Mouse (Mus musculus) stomach, embryonic 16.5 days (tissue): Measurements from ENCODE around the gene Kirrel2. TPM values are rescaled to one million over a fixed set of nuclear protein-coding genes. Genes with fewer than 3 reads are reported as not detected.

Experiments
- ATAC-seq: fragments of 200-750 bp; cut with Nextera tagmentation; 2 replicates; pipeline ENCODE4 v1.8.0; 2017; ENCODE audit warnings: moderate number of reproducible peaks, moderate TSS enrichment; ENCODE audit not compliant: insufficient read depth, low FRiP score
- H3K27ac ChIP-seq: fragments of 300-500 bp; sonication (generic); 2 replicates; pipeline ENCODE4 v1.5.1; 2014; ENCODE audit warnings: low read length
- H3K27me3 ChIP-seq: fragments of 300-500 bp; sonication (generic); 2 replicates; pipeline ENCODE4 v1.6.1; 2014; ENCODE audit warnings: low read length, control low read depth, mixed read lengths; ENCODE audit not compliant: control insufficient read depth, insufficient read depth
- H3K36me3 ChIP-seq: fragments of 300-500 bp; sonication (generic); 2 replicates; pipeline ENCODE4 v1.6.1; 2014; ENCODE audit warnings: low read length; ENCODE audit not compliant: control insufficient read depth, insufficient read depth
- H3K4me1 ChIP-seq: fragments of 300-500 bp; sonication (generic); 2 replicates; pipeline ENCODE4 v1.6.1; 2014; ENCODE audit warnings: low read length, control low read depth, mixed read lengths; ENCODE audit not compliant: control insufficient read depth, insufficient read depth
- H3K4me2 ChIP-seq: fragments of 300-500 bp; sonication (generic); 2 replicates; pipeline ENCODE4 v1.6.1; 2014; ENCODE audit warnings: low read depth, low read length, mixed read lengths
- H3K4me3 ChIP-seq: fragments of 300-500 bp; sonication (generic); replicated peaks from 2 replicates; pipeline ENCODE4 v1.5.1; 2014; ENCODE audit warnings: mild to moderate bottlenecking, low read length
- H3K9ac ChIP-seq: fragments of 300-500 bp; sonication (generic); 2 replicates; pipeline ENCODE4 v1.6.1; 2014; ENCODE audit warnings: low read length
- H3K9me3 ChIP-seq: fragments of 300-500 bp; sonication (generic); replicated peaks from 2 replicates; pipeline ENCODE4 v1.6.1; 2016; ENCODE audit warnings: low read length, control low read depth; ENCODE audit not compliant: control insufficient read depth
- WGBS: fragments of 180-500 bp; shearing (Covaris S2); extraction: QIAGEN DNeasy Blood & Tissue Kit; methylation state at CpG from one replicate; pipeline ENCODE4 v1.1.7; 2014; 5-methylcytosine and 5-hydroxymethylcytosine counted together
- polyA plus RNA-seq: library from polyadenylated mRNA; unstranded; fragments of >200 nt; fragmentation: Nextera tagmentation; extraction: Ambion mirVana; gene quantifications from 2 replicates; pipeline ENCODE4 v1.2.1, GENCODE M21; 2015

Kirrel2 gene
- polyA plus RNA-seq, 1 experiment from 2014 or later: 1.9 TPM

- no peaks in the 10 kb centered on the region for H3K9me3 ChIP-seq
- H3K4me3 ChIP-seq: peak overlapping the region; percentile 68
- peak overlapping the region; percentile 14; the same call in 1 of the 2 replicates for H3K27ac ChIP-seq
- no peaks in the 10 kb centered on the region for H3K27me3 ChIP-seq
- 28% methylated on average over 23 of the region's 23 CpGs for WGBS
- no peaks in the 10 kb centered on the region for H3K4me1 ChIP-seq
- peak overlapping the region; percentile 98 for H3K4me2 ChIP-seq
- no peak for ATAC-seq
- H3K9ac ChIP-seq: peak overlapping the region; percentile 75
- 0 out of 2 replicates have a peak, but pooled peaks cover 5% of the 10 kb centered on the region for H3K36me3 ChIP-seq
Observed at GRCm38 (mm10) chr7:30423071-30423641, 34.3 kb downstream of the Kirrel2 start.

- Histone ChIP-seq H3K9me3 (no peaks in the 10 kb centered on the region), H3K27me3 (no peaks in the 10 kb centered on the region), H3K4me3 (peak overlapping the region; percentile 68), H3K4me2 (peak overlapping the region; percentile 98), H3K4me1 (no peaks in the 10 kb centered on the region), H3K27ac (peak overlapping the region; percentile 14), H3K36me3 (0 out of 2 replicates have a peak, but pooled peaks cover 5% of the 10 kb centered on the region), H3K9ac (peak overlapping the region; percentile 75)
- ATAC-seq: no peak
- WGBS: 5% methylated on average over 9 of the region's 9 CpGs
Observed at GRCm38 (mm10) chr7:30422560-30422959, 34.9 kb downstream of the Kirrel2 start.

DNA sequence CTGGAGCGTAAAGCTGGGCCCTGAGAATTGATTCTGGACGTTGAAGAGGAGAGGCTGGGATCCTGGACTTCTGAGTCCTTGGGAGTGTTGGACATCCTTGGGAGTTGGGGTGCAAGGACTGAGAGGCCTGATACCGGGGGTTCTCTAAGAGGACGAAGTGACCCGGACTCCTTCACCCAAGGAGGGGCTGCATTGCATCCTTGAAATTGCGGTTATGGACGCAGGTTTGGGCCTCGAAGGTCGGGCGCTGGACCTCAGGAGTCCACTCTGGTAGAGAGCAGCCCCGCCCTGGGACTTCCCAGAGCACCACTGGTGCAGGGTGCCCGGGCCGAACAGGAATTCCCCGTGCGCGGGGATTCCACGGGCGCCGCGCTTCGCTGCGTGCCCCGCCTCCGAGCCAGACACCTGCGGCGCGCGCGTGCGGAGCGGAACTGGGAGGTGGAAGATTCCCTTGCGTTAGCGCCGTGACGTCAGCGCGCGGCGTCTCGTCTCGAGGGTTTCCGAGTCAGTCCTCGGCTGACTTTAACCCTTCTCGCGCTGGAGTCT lies 35.5 kb downstream of the Kirrel2 start:
- Histone ChIP-seq H3K4me3 (peak overlapping the region; percentile 68), H3K9me3 (no peaks in the 10 kb centered on the region), H3K27me3 (no peaks in the 10 kb centered on the region), H3K36me3 (0 out of 2 replicates have a peak, but pooled peaks cover 2% of the 10 kb centered on the region), H3K4me2 (peak overlapping the region; percentile 98), H3K4me1 (no peaks in the 10 kb centered on the region), H3K9ac (peak overlapping the region; percentile 75), H3K27ac (peak overlapping the region; percentile 61)
- peak; percentile 81 for ATAC-seq
- WGBS: under 1% methylated on average over 45 of the region's 45 CpGs

DNA sequence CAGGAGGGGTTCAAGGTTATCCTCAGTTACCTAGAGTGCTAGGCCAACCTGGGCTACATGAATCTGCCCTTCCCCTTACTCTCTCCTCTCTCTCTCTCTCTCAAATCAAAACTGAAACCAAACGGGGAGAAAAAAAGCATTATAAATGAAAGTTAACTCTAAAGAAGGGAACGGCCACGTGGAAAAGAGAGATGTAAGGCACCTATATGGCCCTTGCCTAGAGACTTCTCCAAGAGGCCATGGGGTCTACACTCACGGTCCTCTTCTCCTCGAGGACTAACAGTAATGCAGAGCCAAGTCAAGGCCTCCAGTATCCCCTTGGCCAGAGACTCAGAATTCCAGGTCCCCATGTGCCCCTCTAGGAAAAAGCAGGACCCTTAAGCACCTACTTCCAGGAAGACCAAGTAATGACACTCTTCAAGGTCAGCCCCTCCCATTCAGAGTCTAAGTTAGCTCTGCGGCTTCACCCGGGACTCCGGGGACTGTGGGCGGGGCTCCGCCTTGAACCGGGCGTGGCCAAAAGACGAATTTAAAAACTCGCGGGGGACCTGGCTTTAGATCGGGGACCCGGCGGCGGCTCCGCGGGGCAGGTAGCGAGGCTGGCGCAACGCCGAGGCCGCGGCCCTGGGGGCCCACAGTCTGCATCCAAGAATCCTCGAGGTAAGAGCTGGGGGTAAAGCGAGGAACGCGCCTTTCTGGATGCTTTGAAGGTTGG lies 36.2 kb downstream of the Kirrel2 start, which contains the start of gene Nfkbid:
TSS of gene Nfkbid (plus strand) at position 558 of the 715 bp plus-strand sequence.
- H3K4me3 ChIP-seq: peak within 1 kb of the TSS; percentile 68
- peak; percentile 51; the same call in 1 of the 2 replicates for ATAC-seq
- H3K36me3 ChIP-seq: no peaks in the 10 kb centered on the region
- H3K9me3 ChIP-seq: no peaks in the 10 kb centered on the region
- H3K4me1 ChIP-seq: no peaks in the 10 kb centered on the region
- H3K9ac ChIP-seq: peak within 1 kb of the TSS; percentile 75
- H3K27ac ChIP-seq: peak within 1 kb of the TSS; percentile 61
- H3K27me3 ChIP-seq: no peaks in the 10 kb centered on the region
- WGBS: 9% methylated on average over 31 of the region's 31 CpGs
- peak within 1 kb of the TSS; percentile 98 for H3K4me2 ChIP-seq

DNA sequence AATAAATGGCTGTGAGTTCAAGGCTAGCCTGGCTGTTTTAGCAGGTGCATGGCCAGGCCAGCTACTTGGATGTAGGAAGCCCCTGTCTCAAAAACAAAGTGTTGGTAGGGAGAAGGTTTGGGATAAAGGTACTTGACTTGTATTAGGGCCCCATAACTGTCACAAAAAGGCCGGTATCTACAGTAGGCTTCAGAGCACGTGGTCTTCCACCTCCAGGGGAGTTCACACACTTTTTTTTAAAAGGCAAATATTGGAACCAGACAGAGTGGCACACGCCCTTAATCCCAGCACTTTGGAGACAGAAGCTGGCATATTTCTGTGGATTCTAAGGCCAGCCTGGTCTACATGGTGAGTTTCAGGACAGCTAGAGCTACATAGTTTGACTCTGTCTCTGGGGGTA lies 36.8 kb downstream of the Kirrel2 start:
- no peak overlapping the region for H3K4me3 ChIP-seq
- no peaks in the 10 kb centered on the region for H3K4me1 ChIP-seq
- no peak for ATAC-seq
- no peak overlapping the region for H3K27ac ChIP-seq
- H3K36me3 ChIP-seq: no peaks in the 10 kb centered on the region
- no peak overlapping the region for H3K9ac ChIP-seq
- no peaks in the 10 kb centered on the region for H3K9me3 ChIP-seq
- WGBS: 68% methylated on average over 3 of the region's 3 CpGs
- H3K27me3 ChIP-seq: no peaks in the 10 kb centered on the region
- H3K4me2 ChIP-seq: no peak overlapping the region

GRCm38 (mm10) chr7:30419561-30420499 lies 37.7 kb downstream of the Kirrel2 start, which contains the start of gene Hcst:
Hcst (minus strand) TSS chr7:30419854.
- H3K9ac ChIP-seq: no peak within 1 kb of the TSS
- H3K4me1 ChIP-seq: no peaks in the 10 kb centered on the region
- ATAC-seq: no peak
- H3K36me3 ChIP-seq: no peaks in the 10 kb centered on the region
- H3K27me3 ChIP-seq: no peaks in the 10 kb centered on the region
- no peak within 1 kb of the TSS for H3K4me3 ChIP-seq
- H3K9me3 ChIP-seq: no peaks in the 10 kb centered on the region
- H3K4me2 ChIP-seq: no peak within 1 kb of the TSS
- peak within 1 kb of the TSS; percentile 61 for H3K27ac ChIP-seq
- WGBS: 58% methylated on average over 10 of the region's 10 CpGs

GRCm38 (mm10) chr7:30417856-30418255 lies 39.6 kb downstream of the Kirrel2 start:
- ATAC-seq: no peak
- Histone ChIP-seq H3K27ac (no peak overlapping the region), H3K4me2 (no peak overlapping the region), H3K4me1 (no peaks in the 10 kb centered on the region), H3K36me3 (no peaks in the 10 kb centered on the region), H3K9me3 (no peaks in the 10 kb centered on the region), H3K4me3 (no peak overlapping the region), H3K27me3 (no peaks in the 10 kb centered on the region), H3K9ac (no peak overlapping the region)
- WGBS: 67% methylated on average over 9 of the region's 9 CpGs

DNA sequence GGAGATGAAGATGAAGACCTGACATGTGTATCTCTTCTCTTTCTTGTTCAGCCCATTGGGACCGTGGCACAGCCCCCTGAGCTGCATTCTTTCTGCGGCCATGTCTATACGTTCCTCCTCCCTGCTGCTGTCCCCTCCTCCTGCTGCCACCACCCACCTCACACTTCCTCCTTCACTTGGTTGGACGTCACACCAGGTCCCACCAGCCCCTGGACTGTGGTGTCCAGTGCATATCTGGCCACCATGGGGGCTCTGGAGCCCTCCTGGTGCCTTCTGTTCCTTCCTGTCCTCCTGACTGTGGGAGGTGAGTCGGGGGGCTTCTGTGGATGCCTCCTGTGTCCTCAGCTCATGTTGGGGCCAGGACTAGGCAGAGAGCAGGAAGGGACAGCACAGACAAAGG lies 43.9 kb downstream of the Kirrel2 start, which contains the start of gene Tyrobp:
TSS of gene Tyrobp (plus strand) at position 165 of the 400 bp plus-strand sequence.
- ATAC-seq: no peak
- 55% methylated on average over 5 of the region's 5 CpGs for WGBS
- peak within 1 kb of the TSS; percentile 24; the same call in 1 of the 2 replicates for H3K27ac ChIP-seq

More for the DNA sequence above, 43.9 kb downstream of the Kirrel2 start, which contains the start of gene Tyrobp:
- Histone ChIP-seq H3K9me3 (no peaks in the 10 kb centered on the region), H3K4me2 (no peak within 1 kb of the TSS), H3K9ac (no peak within 1 kb of the TSS), H3K36me3 (no peaks in the 10 kb centered on the region), H3K27me3 (no peaks in the 10 kb centered on the region), H3K4me1 (no peaks in the 10 kb centered on the region), H3K4me3 (0 out of 2 replicates have a peak within 1 kb of the TSS, but pooled peaks have one; percentile 1)
